Mouse (Mus musculus) kidney, adult 9 months (tissue): ENCODE results near the gene Zdhhc3.

Experiments
- DNase-seq: peaks from one replicate; pipeline ENCODE4 v3.0.0; 2022

Gene Zdhhc3

DNA sequence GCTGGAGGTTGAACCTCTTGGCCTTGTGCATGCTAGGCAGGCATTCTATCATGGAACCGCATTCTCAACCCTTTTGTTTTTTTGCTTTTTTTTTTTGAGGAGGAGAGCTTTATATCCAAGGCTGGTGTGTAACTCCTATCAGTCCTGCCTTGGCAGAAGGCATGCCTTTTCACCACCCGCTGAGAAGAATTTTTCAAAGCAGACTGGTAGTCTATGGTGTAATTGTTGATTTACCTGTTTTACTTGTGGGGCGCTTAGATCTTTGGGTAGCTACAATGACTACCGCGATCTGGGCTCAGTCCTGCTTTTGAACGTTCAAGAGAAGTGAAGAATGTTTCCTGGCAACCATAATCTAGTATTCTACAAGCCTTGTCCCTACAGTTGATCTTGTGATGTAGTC is 926 bp upstream of the Zdhhc3 start:
- no peak for DNase-seq

DNA sequence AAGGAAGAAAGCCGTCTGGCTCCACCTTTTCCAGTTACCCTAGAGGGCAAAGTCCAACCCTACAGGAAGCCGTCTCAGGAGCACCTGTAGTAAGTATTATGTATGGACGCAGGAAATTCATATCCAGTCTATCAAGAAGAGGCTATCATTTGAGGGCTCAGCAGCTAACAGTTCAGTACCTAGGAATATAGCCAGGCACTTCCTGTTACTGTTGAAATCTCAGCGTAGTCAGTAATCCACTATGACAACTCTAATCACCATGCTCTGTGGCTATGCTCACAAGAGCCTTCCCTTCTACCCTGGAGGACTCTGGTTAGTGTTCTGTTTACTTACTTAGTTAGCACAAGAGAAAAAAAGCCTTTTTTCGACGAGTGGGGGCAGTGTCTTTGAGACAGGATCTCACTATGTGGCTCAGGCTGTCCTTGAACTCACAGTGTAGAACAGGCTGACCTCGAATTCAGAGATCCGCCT is 1.2 kb downstream of the Zdhhc3 start:
- DNase-seq: peak; percentile 6

DNA sequence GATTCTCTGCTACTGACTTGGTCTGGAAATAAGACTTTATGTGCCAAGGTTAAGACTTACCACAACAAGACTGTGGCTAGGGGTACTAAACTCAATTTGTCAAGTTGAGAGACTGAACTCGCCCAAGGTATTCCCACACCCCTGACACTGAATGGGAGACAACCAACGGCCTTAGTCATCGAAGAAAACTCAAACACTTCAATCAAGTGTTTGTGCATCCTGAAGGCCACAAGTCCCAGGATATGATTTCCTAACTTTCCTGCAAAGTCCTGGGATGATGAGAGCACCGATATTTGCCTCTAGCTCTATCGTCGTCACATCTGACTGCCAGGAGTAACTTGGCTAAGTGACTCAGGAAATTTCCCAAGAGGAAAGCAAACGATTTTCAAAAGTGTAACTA is 3.8 kb downstream of the Zdhhc3 start:
- no peak for DNase-seq

DNA sequence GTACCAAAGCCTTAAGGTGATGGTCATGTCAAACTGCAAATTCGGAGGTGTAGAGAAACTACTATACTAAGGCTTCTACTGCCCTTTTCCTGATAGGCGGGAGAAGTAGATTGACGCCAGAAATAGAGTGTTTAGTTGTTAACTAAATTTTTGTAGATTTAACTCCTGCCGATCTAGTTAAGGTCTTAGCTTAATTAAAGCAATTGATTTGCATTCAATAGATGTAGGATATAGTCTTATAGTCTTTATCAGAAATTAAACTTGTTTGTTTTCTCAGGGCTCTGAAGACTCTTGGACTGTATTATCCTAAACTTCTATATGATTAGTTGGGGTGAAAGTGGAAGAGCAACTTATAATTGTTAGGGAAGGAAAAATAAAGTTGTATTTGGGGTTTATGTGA is 5.8 kb downstream of the Zdhhc3 start:
- no peak for DNase-seq

DNA sequence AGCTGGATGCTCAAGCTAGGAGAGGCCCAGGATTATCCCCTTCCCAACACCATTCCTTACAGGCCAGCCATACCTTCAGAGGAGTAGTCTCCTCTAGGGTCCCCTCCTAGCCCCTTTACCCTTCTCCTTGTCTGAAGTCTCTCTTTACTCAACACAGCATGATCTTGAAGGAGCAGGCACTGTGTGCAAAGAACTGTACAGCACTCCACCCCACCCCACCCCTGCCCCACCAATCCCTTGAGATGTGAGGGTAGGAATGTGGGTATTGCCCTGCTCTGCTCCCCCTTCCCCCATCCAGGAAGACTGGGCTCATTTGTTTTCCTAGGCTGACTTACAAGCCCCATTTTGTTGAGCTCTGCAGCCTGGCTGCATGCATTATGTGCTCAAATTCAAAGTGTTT is 8.6 kb downstream of the Zdhhc3 start:
- DNase-seq: no peak

DNA sequence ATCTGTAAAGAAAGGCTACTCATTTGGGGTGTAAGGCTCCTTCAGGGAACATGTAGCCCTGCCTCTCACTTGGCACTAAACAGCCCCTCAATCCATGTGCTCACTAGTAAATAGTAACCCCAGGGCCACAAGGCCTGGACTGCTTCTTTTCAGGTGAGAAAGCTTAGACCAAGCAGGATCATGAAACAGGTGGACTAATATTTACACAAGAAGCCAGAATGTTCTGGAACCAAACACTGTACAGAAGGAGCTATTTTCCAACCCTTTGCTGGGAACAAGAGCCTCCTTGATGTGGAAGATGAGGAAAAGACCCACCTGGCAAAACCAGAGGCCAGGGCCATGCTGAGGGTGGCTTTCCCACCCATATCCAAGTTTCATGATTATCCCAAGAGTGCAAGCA is 9.6 kb downstream of the Zdhhc3 start:
- no peak for DNase-seq

DNA sequence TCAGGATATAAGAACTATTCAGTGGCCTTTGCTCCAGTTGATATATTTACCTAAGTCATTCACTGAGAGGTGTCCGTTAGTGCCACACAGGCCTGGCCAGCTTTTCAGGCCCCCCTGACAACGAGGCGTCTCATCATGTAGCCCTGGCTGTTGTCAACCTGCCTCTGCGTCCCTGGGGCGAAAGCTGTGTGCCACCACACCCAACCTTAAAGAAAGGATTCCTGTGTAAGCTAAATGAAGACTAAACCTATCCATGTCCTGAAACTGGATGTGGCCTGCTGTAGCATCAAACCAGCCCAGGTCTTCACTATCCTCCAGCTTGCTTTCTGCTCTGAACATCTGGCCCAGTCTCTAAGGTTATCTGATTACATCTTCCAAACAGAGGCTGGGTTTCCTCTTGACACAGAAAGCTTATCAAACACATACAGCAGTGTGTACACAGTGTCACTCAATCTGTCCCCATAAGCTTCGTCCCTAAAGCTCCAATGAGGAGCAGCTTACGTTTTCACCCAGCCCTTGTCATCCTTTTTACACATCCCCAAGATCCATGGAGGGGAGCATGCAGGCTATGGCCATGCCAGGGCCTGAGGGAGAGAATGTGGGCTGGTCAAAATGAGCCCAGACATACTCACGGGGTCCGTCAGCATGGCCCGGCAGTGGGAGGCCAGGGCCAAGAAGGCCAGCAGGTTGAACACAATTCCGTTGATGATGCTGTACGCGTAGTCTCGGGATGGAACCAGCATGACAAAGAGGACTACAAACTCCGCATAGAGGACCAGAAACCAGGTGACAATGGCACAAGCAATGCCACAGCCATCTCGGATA is 13.2 kb downstream of the Zdhhc3 start:
- no peak for DNase-seq

DNA sequence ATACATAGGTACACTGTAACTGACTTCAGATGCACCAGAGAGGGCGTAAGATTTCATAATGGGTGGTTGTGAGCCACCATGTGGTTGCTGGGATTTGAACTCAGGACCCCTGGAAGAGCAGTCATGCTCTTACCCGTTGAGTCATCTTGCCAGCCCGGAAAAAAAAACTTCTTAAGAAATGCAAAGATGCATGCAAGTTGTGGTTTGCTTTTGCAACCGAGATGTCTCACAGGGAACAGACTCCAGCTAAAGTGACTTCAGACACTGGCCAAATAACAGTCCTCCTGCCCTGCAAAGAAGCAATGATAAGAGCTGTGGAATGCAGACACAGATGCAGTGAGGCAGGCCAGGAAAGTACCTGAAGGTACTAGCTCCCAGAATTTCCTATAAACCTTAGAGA is 22.2 kb downstream of the Zdhhc3 start:
- no peak for DNase-seq

DNA sequence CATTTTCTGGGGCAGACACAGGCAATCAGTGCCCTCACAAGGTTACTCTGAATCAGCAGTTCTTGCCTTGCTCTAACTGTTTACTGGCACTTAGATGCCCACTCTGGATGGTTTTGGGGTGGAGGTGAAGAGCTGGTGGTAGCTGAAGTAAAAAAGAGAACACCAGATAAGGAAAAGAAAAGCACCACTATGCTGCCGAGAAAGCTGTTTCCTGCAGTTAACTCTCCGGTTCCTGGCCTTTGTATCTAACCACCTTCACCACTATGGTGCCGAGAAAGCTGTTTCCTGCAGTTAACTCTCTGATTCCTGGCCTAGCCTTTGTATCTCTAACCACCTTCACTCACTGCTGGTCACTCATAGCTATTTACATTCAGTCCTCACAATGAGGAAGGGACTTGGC is 25.4 kb downstream of the Zdhhc3 start:
- DNase-seq: no peak

DNA sequence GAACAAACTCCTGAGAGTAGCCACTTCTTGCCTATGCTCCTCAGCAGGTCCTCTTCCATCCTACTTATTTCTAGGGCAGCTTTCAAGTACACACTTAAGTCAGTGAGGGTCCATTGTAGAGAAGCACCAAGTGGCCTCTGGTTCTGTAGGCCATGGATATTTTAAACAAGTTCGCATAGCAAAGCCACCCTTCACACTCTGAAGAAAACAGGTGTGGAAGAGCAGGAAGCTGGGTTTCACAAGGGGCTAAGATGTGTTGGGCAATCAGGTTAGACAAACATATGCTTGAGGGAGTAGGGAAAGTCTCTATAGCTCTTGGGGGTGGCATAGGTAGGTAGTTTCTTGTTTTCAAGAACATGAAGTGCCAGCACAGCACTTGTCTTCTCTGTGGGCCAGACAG is 27.6 kb downstream of the Zdhhc3 start:
- no peak for DNase-seq

DNA sequence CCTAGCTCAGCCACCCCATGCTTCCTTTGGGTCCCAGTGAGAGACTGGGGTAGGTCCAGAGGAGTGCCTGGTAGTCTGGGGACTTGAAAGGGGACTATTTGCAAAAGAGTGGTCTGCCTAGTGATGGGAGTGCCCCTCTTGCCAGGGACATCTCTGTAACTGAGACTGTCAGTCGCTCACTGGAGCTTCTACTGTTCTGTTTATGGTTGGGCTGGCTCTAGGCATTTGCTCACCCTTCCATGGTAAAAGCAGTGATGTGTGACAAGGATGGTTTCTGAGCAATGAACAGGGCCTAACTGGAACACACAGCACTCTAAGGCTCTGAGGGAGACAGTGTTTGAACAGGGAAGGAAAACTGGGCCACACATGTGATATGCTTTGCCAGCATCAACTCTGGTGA is 32.2 kb downstream of the Zdhhc3 start:
- no peak for DNase-seq

DNA sequence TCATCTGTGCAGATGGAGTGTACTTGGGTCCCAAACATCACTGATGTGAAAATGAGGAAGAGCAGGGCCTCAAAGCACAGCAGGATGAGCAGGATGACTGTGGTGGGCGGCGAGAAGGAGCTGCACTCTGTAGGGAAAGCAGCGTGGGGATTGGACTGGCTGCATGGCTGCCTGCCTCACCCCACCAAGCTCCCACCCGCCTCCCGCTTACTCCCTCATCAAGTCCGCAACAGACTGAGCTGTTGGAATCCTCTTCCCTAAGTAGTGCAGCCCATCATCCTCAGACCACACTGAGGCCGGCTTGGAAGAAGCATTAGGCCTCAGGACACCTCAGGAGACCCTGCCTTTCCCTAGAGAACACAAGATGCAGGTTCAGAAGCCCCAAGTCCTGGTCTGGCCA is 32.6 kb downstream of the Zdhhc3 start:
- DNase-seq: no peak

DNA sequence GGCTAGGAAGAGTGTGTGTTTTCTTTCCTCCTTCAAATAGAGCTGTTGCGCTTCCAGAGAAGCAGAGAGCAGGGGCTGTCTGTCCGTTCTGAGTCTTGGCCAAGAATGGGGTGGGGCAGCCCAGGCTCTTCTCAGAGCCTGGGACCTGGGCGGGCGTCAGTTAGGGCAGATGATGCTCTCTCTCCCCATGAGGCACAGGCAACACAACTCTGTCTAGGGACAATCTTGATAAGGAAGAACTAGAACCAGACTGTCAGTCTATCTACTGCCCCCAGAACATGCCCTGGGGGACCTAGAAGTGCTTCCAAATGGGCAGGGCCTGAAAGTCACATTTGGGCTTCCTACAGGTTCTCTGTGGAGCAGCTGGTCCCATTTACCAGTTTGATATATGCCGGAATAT is 33.9 kb downstream of the Zdhhc3 start:
- no peak for DNase-seq

DNA sequence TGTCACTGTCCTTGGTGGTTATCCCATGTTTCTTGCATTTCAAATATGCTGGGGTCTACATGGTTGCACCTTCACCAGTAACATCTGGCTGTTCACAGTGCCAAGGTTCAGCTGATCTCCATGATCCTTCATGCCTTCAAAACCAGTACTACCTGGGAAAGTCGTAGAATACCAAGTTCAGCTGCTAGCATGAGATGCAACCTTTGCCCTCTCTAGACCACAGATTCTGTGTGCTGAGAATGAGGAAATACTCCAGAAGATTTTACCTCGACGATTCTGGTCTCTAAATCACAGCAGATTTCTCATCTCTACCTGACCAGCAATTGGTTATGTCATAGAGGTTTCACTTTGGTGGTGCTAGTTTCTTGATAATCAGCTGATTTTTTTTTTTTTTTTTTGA is 52.8 kb downstream of the Zdhhc3 start:
- no peak for DNase-seq

DNA sequence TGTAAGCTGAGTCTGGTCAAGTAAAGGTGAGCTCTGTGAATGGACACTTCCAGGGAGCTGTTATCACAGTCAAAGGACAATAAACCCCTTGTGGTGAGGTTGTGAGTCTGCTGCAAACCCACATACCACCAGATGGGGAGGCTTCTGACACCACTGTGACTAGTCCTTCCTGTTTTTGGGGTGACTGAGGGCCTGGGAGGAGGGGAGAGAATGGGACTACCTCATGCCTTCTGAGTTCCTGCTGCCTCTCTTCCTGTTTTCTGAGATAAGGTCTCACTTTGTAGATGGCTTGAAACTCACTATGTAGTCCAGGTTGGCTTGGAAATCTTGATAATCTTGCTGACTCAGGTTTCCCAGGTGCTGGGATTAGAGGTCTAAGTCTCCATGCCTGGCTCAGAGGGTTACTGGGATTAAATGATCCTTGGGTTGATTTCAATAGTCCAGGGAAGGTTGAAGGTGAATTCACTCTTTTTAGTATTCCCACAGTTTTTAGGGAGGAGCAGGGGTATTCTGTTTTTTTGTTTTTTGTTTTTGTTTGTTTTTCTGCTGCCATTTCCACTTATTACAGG is 54.2 kb downstream of the Zdhhc3 start:
- no peak for DNase-seq

DNA sequence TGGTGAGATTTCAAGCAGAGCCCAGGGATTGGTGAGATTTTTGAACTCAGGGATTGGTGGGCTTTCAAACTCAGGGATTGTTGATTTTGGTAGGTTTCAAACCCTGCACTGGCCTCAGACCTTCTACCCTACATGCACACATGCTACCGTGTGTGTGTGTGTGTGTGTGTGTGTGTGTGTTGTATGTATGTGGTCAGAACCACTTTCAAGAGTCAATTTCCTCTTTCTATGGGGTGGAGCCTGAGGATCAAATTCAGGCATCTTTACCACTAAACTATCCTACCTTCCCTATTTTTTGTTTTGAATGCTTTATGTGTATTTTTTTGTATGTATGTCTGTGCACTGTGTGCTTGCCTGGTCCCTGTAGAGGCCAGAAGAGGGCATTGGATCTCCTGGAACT is 65.3 kb downstream of the Zdhhc3 start:
- no peak for DNase-seq

DNA sequence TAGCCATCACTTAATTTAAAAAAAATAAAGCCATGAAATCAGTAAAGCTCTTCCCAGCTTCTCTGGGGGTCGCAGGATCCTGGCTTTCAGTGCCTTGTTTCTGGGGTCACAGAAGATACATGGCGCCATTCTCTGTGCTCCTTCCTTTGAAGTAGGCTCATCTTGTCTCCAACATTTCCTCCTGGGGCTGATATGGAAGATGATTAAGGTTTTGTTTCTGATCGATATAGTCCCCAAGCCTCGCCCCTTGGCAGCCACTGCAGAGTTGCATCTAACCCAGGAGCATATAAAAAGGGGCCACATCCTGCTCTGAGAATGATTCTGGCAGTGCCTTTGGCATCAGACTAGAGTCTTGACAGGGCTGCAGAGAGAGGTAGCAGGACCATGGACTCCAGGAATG is 78.6 kb downstream of the Zdhhc3 start, which contains the start of gene Tgm4:
Gene Tgm4 (plus strand): TSS at position 301 of the 400 bp plus-strand sequence.
- DNase-seq: no peak

DNA sequence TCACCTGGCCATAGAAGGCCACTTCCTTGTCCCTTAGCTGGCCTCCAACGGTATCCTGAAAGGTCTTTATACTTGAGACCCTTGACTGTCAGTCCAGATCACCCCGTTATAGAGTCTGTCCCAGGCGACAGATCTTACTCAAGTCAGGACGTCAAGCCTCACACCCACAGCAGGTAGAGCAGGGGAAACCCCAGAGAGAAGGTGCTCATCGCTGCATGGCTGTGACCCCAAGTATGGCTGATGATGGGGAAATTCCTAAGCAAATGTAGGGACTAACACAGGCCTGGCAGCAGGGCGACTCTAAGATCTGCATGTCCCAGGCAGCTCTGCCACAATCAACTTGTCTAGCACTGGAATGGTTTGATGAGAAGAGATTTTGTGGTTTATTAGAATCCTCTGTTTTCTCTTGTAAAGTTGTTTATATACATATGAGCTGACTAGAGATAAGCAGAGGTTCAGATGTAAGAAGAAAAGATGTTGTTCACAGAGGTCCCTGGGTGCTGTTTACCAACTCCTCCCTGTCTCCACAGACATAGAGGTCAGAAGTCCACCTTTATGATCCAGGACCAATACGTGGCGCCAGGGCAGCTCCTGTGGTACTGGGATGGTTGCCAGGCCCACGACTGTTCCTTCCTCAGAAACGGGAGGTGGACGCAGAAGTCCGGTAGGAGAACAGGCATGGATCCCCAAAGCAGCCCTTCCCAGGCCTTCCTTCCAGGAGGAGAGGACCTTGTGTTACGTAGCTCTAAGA is 81.3 kb downstream of the Zdhhc3 start:
- no peak for DNase-seq

DNA sequence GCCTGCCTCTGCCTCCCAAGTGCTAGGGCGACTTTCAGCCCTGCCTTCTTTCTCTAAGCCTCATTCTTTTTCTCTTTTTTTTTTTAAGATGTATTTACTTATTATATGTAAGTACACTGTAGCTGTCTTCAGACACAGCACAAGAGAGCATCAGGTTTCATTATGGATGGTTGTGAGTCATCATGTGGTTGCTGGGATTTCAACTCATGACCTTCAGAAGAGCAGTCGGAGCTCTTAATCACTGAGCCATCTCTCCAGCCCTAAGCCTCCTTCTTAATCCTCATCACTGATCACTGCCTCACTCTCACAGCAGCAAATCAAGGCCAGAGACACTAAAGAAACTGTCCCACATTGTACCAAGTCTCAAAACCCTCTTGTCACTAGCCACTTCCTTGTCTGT is 88.8 kb downstream of the Zdhhc3 start:
- no peak for DNase-seq

DNA sequence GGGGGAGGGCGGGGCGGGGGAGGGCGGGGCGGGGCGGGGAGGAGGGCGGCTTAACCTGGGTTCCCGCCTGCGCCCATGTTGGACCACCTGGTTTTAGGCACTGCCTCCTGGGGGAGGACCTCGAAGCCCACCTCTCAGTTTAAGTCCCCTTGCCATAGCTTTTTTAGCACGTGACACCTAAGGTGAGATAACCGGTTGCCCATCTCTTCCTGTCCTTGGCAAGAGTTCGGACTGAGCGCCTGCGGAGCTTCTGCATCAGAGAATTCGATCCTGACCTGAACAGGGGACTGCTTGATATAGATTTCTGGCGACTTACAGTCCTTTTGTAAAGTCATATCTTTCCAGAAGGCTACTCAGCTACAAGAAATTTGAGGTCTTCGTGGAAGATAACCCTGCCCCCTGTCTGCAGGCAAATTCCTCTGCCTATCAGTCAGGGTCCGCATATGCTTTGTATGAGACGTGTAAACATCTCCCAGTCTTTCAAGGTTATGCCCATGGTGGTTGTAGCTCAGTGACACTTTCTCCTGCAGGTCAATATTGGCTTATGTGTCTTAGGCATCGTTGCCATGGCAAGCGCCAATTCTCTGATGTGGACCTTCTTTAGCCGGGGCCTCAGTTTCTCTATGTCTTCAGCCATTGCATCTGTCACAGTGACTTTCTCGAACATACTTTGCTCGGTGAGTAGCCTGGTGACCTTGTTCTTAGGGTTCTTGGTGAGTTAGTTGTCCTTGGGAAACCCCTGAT is 91.2 kb downstream of the Zdhhc3 start:
- DNase-seq: peak; percentile 35

DNA sequence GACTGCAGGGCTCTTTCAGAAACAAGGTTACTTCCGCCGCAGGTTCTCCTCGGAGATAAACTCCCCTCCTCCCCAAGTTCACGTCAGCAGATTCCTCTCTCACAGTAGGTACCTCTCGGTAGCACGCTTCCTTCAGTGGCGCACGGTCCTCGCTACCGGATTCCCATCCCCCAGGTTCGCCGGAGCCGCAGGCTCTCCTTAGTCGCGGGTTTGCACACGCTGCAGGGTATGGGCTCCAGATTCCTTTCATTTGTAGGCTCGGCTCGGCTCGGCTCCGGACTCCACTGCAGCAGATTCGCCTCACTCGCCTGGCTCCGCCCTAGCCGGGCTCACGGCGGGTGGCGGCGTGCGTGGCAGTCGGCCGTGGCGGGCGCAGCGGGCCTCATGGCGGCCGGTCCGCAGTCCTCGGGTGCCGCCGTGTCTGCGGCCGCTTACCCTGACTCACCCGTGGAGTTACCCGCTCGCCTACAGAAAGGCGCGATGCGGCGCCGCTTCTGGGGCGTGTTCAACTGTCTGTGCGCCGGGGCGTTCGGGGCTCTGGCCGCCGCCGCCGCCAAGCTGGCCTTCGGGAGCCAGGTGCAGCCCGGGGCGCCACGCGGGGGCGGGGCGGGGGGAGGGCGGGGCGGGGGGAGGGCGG is 91.9 kb downstream of the Zdhhc3 start, which contains the start of gene Tmem42:
Gene Tmem42 (plus strand): TSS at position 332 of the 637 bp plus-strand sequence.
- peak; percentile 90 for DNase-seq
